Mouse (Mus musculus) heart, adult 9 months (tissue): ENCODE measurements at regions not wholly inside any gene's neighbourhood (a gene's known extent, or its start where the extent isn't known, plus 50 kb on each side); places are given as distances from the start of the nearest gene placed in this dataset.

ENCODE experiments used
- DNase-seq, 2 experiments: peaks; one replicate each; pipeline ENCODE4 v3.0.0; 2022; ENCODE audit warnings: low spot score in 2 of 2

DNA sequence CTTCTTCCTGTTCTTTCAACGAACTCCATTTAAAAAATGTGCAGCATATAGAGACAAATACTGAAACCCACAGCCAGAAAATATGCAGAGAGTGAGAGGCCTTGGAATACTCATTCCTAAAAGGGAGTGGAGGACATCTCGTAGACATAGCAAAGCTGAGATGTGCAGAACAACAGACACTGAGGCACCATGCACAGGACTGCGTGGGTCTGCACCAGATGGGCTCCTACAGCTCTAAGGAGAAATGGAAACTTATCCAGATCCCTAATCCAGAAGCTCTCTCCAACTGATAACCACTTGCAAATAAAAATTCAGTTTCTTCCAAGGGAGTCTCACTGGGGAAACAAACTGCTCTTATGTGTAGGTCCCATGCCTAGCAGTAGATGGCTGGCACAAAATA lies 101.6 kb downstream of the Slc25a24 start:
- no peak for DNase-seq

DNA sequence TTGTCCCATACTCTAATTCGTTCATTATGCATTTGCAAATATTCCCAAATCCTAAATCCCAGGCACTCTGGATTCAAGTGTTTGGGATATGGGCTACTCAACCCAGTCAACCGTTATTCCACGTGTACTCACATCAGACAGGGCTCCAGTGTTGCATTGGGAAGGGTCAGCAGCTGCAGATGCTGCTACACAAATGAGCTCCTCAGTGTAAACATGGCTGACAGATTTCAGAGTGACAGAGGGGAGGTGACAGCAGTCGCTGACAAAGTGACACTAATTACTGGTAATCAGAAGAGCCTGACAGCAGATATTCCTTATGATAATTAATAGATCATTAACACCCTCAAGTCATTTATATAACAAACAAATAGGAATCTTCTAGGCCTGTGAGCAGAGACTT lies 106.2 kb upstream of the Vav3 start:
- DNase-seq = no peak

DNA sequence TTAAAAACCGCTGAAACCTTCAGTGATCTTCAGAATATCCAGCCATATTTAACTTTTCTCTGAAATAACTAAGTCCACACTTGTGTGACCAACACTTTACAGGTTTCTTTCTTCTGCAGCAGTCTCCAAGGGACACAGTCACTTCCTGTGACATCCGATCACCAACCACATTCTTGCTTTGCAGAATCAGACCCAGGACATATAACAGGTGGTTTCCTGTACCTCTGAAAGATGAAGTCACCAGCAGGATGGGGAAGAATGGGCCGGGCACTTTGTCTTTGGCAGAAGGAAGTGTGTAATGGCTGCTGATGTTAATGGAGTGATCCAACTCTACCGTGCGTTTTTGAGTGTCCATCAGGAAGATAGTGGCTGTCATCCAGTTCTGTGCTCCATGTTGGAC lies 103.5 kb upstream of the Vav3 start:
- DNase-seq = no peak

DNA sequence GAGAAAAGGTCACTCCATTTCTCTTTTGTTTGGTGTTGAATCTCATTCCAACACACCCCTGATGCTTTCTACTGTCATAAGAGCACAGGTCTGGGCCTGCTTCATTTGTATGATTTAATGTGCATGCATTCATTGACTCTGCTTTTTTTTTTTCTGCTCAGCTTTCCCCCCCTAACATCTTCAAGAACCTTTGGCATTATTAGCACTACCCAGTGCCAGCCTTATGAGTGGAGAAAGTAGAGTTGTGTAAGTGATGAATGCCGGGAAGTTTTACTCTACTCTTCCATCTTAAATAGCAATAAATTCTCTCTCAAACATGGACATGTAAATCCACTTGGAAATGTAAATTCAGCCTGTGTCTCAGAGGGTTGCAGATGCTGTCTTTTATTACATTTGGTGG lies 97.0 kb upstream of the Vav3 start:
- no peak for DNase-seq

GRCm38 (mm10) chr3:109248801-109249200 lies 91.7 kb upstream of the Vav3 start:
- DNase-seq = peak in 1 of 2 experiments; percentile 27

- DNase-seq = no peak
These were observed 91.1 kb upstream of the Vav3 start for GRCm38 (mm10) chr3:109249359-109249758.

GRCm38 (mm10) chr3:109249989-109250388 lies 90.5 kb upstream of the Vav3 start:
- DNase-seq = no peak

DNA sequence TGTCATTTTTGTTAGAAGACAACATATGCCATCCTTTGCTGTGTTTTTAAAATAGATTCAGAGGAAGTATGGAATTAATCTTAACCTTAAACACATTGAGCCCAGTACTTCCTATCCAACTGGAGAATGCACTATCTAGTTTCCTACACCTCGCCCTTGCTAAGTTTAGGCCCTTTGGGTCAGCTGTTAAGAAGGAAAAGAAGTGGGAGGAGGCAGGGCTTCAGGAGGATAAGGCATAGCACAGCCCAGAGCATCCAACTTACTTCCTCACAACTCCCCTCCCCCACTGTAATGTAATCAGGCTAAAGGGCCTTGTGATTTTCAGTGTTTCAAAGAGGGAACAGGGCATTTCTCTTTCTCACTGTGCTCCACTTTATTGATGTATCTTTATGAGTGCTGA lies 88.7 kb upstream of the Vav3 start:
- peak; percentile 46 to 80 for DNase-seq

- DNase-seq = peak; percentile 35 to 40
These were observed 86.3 kb upstream of the Vav3 start for GRCm38 (mm10) chr3:109254001-109254630.

DNA sequence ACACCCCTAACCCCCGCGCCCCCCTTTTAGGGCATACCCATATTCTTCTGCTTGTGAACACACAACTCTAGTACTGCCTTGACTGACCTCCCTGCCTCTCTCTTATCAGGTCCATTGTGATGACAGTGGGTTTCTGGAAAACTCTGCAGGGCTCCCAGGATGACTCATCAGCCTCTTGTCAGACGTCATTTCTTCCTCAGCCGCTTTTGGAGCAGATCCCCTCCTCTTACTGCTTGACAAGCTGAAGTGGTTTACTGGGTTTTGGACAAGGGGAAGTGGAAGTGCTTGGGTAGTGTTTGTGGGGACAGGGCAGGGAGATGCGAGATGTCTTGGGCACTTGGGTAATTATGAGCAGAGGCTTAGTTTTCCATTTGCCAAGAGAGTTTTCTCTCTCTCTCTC lies 85.5 kb upstream of the Vav3 start:
- DNase-seq = peak; percentile 72 to 83

DNA sequence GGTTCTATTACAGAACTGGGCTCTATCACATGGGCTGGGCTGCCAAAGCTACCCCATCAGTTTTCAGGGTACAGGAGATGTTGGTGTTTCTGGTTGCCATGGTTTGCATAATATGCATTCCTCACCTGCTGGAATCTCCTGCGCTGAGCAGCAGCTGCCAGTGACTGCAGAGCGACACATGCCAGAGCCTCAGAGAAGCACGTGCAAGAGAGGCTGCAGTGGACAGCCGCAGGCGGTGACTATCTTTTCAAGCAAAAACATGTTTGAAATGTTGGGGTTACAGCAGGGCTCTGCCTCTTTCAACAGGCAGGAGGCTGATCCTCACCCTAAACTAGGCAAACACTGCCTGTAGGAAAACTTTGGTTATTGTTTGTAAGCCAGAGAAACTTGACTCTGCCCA lies 83.7 kb upstream of the Vav3 start:
- no peak for DNase-seq

DNA sequence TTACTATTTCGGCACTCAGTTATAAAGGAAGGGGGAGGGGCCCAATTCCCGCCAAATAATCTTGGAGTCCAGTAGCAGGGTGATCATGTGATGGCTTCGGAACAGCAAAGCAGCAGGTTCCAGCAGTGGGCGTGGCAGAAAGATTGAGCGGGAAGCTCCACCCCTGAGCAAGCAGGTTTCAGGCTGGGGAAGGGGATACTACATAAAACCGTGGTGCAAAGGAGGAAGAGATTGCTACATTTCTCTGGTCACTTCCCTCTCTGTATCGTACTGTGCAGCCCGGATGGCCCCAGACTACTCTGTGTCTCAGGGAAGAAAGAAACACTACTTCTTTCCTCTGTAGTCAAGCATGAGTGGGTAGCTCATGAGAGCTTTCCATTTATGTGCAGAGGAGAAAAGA lies 73.5 kb upstream of the Vav3 start:
- peak in 1 of 2 experiments; percentile 46 for DNase-seq

DNA sequence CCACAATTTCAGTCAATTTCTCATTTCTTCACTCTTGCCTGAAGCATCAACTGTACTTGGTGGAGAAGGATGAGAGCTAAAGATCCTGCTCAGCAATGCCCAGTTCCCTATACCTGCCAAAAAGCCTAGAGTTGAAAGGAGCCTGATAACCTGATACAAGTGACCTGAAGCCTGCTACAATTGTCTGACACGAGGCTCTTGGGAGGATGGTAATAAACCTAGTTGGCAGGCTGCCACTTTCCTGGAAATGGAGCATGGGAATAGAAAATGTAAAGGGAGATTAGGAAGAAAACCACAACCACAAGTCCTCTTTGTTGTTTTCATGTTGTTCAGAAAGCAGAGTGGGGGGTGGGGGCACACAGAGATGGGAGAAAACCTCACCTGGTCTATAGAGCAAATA lies 69.7 kb upstream of the Vav3 start:
- DNase-seq = no peak

- peak; percentile 56 to 61 for DNase-seq
These were observed 67.2 kb upstream of the Vav3 start for GRCm38 (mm10) chr3:109273074-109273801.

DNA sequence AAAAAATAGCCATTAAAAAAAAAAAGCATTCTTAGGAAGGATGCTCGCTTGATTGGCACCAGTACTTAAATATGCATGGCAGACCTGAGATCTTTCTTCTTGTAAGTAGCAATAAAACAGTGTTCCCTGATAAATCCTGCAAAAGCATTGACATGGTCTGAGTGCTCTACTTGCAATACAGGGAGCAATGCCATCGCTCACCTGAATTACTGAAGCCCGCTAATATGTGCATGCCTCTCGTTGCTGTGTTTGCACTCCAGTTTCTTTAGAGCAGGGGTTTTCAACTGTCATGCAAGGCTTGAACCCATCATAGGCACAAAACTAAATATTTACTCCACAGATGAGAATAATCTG lies 66.7 kb upstream of the Vav3 start:
- no peak for DNase-seq

GRCm38 (mm10) chr3:109279086-109279485 lies 61.4 kb upstream of the Vav3 start:
- peak; percentile 66 to 67 for DNase-seq

GRCm38 (mm10) chr3:109286590-109286989 lies 53.9 kb upstream of the Vav3 start:
- DNase-seq = peak; percentile 84 to 87
